Mouse (Mus musculus): ENCODE measurements around the gene Aes. TPM values are rescaled to one million over a fixed set of nuclear protein-coding genes. Genes with fewer than 3 reads are reported as not detected.

Aes gene
- polyA plus RNA-seq, 1 experiment from 2014 or later = 324 TPM

DNA sequence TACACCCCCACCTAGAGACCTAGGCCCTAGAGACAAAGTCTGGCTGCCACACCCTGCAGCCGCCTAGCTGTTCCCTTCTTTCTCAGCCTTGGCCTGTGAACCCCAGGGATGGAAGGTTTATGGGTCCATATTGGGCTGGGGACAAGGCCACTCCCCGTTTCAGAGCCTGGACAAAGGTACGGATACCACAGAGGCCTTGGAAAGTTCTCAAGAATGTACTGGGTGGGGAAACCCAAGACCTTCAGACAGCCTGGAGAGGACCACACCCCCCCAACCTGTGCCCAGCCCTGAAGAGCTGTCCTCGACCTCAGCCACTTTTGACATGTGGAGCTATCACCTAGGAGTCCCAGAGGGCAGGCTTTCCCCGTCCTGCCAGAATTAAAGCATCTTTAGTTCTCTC is 10.3 kb upstream of the Aes start:
- Histone ChIP-seq H3K27me3 (ENCODE audit: control insufficient read depth, insufficient read depth, low read length) (no peaks in the 10 kb centered on the region; the same call in 1 of the 2 replicates), H3K9ac (ENCODE audit: low read length) (no peak overlapping the region), H3K36me3 (ENCODE audit: control insufficient read depth, insufficient read depth, low read length) (no peaks in the 10 kb centered on the region), H3K4me2 (ENCODE audit: low read depth, low read length, severe bottlenecking) (no peak overlapping the region), H3K27ac (ENCODE audit: low read depth, low read length) (no peak overlapping the region), H3K4me1 (replicated peaks; ENCODE audit: control insufficient read depth, insufficient read depth, low read length) (peaks cover 1% of the 10 kb centered on the region), H3K9me3 (ENCODE audit: control insufficient read depth, low read length) (no peaks in the 10 kb centered on the region), H3K4me3 (ENCODE audit: low read depth, low read length) (no peak overlapping the region)
- DNase-seq (ENCODE audit: low spot score) = no peak
- WGBS = 74% methylated on average over 5 of the region's 5 CpGs
- ATAC-seq (replicated peaks; ENCODE audit: low FRiP score) = no peak

DNA sequence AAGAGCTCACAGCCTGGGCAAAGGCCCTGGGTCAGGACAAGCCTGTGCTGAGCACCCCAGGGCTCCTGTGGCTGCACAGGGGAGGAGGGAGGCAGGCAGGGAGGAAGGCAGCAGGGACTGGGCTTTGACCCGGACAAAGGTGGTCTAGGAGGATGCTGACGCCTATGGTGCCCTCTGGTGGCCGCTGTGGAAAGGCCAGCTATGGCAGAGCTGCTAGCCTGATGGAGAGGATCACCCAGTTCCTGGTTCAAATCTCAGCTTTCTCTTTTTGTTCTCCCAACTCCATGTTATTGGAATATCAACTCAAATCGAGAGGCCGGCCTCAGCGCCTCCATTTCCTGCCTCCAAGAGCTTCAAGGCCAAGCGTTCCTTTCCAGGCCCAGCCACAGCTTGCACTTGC is 9.0 kb upstream of the Aes start:
- WGBS = 9% methylated on average over 7 of the region's 7 CpGs
- H3K9me3 ChIP-seq (ENCODE audit: control insufficient read depth, low read length) = no peaks in the 10 kb centered on the region
- no peaks in the 10 kb centered on the region for H3K4me1 ChIP-seq (replicated peaks; ENCODE audit: control insufficient read depth, insufficient read depth, low read length)
- ATAC-seq (replicated peaks; ENCODE audit: low FRiP score) = no peak
- H3K27ac ChIP-seq (ENCODE audit: low read depth, low read length) = no peak overlapping the region
- no peak overlapping the region for H3K9ac ChIP-seq (ENCODE audit: low read length)
- H3K4me2 ChIP-seq (ENCODE audit: low read depth, low read length, severe bottlenecking) = no peak overlapping the region
- H3K36me3 ChIP-seq (ENCODE audit: control insufficient read depth, insufficient read depth, low read length) = no peaks in the 10 kb centered on the region
- no peak overlapping the region for H3K4me3 ChIP-seq (ENCODE audit: low read depth, low read length)
- no peaks in the 10 kb centered on the region; the same call in 1 of the 2 replicates for H3K27me3 ChIP-seq (ENCODE audit: control insufficient read depth, insufficient read depth, low read length)
- peak; percentile 87 for DNase-seq (ENCODE audit: low spot score)

DNA sequence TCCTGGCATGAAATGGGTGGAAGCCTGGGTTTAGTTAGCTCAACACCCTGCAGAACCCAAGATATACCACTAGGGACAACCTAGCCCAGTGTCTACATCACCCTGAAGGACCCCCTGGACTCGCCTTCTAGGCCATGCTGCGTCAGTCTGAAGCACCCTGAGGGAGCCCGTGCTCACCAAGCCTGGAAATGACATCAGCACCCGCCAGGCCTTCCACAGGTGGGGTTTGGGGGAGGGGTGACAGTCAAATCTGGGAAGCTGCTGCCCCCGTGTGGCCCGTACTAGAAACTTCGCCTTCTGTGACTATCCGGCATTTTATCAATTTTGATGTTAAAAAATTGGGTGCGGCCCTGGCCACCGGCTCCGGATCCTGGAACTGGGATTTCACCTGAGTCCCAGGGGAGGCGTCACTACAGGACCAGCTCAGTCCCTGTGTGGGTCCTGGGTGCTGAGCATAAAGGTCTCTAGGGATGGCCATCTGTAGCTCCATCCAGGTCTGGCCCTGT is 7.6 kb upstream of the Aes start:
- no peak overlapping the region for H3K4me2 ChIP-seq (ENCODE audit: low read depth, low read length, severe bottlenecking)
- H3K4me1 ChIP-seq (replicated peaks; ENCODE audit: control insufficient read depth, insufficient read depth, low read length) = no peaks in the 10 kb centered on the region
- no peaks in the 10 kb centered on the region for H3K9me3 ChIP-seq (ENCODE audit: control insufficient read depth, low read length)
- H3K27me3 ChIP-seq (ENCODE audit: control insufficient read depth, insufficient read depth, low read length) = no peaks in the 10 kb centered on the region; the same call in 1 of the 2 replicates
- no peak overlapping the region for H3K4me3 ChIP-seq (ENCODE audit: low read depth, low read length)
- no peak overlapping the region for H3K9ac ChIP-seq (ENCODE audit: low read length)
- 9% methylated on average over 12 of the region's 12 CpGs for WGBS
- H3K27ac ChIP-seq (ENCODE audit: low read depth, low read length) = no peak overlapping the region
- ATAC-seq (replicated peaks; ENCODE audit: low FRiP score) = peak; percentile 74
- DNase-seq (ENCODE audit: low spot score) = peak; percentile 81
- no peaks in the 10 kb centered on the region for H3K36me3 ChIP-seq (ENCODE audit: control insufficient read depth, insufficient read depth, low read length)

DNA sequence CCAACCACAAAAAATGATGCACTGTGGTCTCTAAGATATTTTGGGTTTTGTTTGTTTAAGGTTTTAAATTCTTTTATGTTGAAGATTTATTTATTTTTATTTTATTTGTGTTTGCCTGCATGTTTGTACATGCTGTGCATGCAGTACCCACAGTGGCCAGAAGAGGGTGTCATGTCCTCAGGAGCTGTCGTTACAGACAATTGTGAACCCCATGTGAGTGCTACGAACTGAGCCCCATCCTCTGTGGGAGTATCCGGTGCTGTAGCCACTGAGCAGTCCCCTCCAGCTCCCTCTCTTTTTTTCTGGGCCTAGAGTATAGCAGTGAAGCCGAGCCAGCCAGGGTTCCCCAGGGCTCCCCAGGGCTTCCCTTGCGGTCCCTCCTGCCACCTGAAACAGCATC is 6.1 kb upstream of the Aes start:
- no peaks in the 10 kb centered on the region for H3K9me3 ChIP-seq (ENCODE audit: control insufficient read depth, low read length)
- WGBS = 82% methylated on average over 5 of the region's 5 CpGs
- H3K4me2 ChIP-seq (ENCODE audit: low read depth, low read length, severe bottlenecking) = no peak overlapping the region
- no peak overlapping the region for H3K27ac ChIP-seq (ENCODE audit: low read depth, low read length)
- H3K4me3 ChIP-seq (ENCODE audit: low read depth, low read length) = no peak overlapping the region
- H3K4me1 ChIP-seq (replicated peaks; ENCODE audit: control insufficient read depth, insufficient read depth, low read length) = no peaks in the 10 kb centered on the region
- ATAC-seq (replicated peaks; ENCODE audit: low FRiP score) = no peak
- H3K27me3 ChIP-seq (ENCODE audit: control insufficient read depth, insufficient read depth, low read length) = no peaks in the 10 kb centered on the region; the same call in 1 of the 2 replicates
- DNase-seq (ENCODE audit: low spot score) = no peak
- H3K9ac ChIP-seq (ENCODE audit: low read length) = no peak overlapping the region
- H3K36me3 ChIP-seq (ENCODE audit: control insufficient read depth, insufficient read depth, low read length) = no peaks in the 10 kb centered on the region

DNA sequence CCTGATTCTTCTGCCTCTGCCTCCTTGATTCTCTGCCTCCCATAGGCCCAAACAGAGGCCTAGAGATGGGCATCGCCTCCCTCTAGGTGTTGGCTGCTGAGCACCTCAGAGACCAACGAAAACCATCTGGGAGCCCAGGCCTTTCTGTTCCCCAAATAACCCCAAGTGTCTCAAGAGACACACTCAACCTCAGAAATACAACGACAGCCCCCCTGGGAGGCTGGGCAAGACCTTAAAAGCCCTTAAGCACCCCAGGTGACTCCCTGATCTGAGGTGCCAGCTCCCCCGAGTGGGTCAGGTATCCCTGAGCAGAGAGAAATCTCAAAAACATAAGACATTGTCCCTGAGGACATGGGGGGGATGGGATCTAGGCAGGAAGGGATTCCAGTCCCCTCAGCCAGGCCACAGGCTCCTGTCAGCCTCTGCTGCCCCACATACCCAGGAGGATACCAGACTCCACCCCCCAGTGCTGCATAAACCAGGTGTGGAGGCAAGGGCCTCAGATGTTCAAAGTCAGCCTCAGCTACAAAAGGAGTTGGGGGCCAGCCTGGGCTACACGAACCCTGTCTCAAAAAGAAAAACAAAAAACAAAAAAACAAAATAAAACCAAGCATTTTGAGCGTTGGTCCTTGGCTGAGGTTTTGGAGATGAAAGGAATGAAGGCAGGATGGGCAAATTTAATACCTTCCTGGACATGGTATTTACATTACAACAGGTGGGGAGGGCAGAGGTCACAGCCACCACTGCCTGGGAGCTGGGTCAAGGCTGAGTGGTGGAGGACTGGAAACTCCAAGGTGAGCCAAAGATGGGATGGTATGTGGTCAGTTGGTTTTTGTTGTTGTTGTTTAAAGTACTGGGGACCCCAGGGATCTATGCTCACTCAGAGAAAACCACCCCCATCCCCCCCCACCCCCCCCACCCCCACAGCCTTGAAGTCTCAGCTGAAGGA is 5.2 kb upstream of the Aes start:
- ATAC-seq (replicated peaks; ENCODE audit: low FRiP score) (no peak), DNase-seq (ENCODE audit: low spot score) (no peak)
- Histone ChIP-seq H3K4me2 (ENCODE audit: low read depth, low read length, severe bottlenecking) (no peak overlapping the region), H3K27me3 (ENCODE audit: control insufficient read depth, insufficient read depth, low read length) (no peaks in the 10 kb centered on the region; the same call in 1 of the 2 replicates), H3K4me3 (ENCODE audit: low read depth, low read length) (no peak overlapping the region), H3K27ac (ENCODE audit: low read depth, low read length) (no peak overlapping the region), H3K36me3 (ENCODE audit: control insufficient read depth, insufficient read depth, low read length) (no peaks in the 10 kb centered on the region), H3K9me3 (ENCODE audit: control insufficient read depth, low read length) (no peaks in the 10 kb centered on the region), H3K9ac (ENCODE audit: low read length) (no peak overlapping the region), H3K4me1 (replicated peaks; ENCODE audit: control insufficient read depth, insufficient read depth, low read length) (no peaks in the 10 kb centered on the region)
- WGBS = 85% methylated on average over 6 of the region's 6 CpGs

DNA sequence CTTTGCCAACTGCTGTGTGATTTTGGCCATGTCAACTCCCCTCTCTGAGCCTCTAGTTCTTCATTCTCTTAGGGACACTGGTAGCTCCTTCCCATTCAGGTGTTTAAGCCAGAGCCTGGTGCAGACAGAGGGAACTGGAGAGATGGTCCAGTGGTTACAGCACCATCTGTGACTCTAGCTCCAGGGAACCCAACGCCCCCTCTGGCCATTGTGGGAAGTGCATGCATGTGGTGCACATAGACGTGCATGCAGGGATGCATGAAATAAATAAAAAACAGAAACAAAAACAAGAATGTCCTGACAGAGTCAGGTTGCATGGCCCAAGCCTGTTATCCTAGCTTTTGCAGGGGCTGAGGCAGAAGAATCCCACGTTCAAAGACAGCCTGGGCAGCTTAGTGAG is 3.0 kb upstream of the Aes start:
- no peaks in the 10 kb centered on the region for H3K36me3 ChIP-seq (ENCODE audit: control insufficient read depth, insufficient read depth, low read length)
- H3K4me1 ChIP-seq (replicated peaks; ENCODE audit: control insufficient read depth, insufficient read depth, low read length) = peaks cover 6% of the 10 kb centered on the region
- H3K4me3 ChIP-seq (ENCODE audit: low read depth, low read length) = no peak overlapping the region
- no peak overlapping the region for H3K27ac ChIP-seq (ENCODE audit: low read depth, low read length)
- no peak overlapping the region for H3K9ac ChIP-seq (ENCODE audit: low read length)
- no peak overlapping the region for H3K4me2 ChIP-seq (ENCODE audit: low read depth, low read length, severe bottlenecking)
- no peaks in the 10 kb centered on the region for H3K27me3 ChIP-seq (ENCODE audit: control insufficient read depth, insufficient read depth, low read length)
- WGBS = 78% methylated on average over 3 of the region's 3 CpGs
- ATAC-seq (replicated peaks; ENCODE audit: low FRiP score) = no peak
- no peak for DNase-seq (ENCODE audit: low spot score)
- H3K9me3 ChIP-seq (ENCODE audit: control insufficient read depth, low read length) = no peaks in the 10 kb centered on the region

DNA sequence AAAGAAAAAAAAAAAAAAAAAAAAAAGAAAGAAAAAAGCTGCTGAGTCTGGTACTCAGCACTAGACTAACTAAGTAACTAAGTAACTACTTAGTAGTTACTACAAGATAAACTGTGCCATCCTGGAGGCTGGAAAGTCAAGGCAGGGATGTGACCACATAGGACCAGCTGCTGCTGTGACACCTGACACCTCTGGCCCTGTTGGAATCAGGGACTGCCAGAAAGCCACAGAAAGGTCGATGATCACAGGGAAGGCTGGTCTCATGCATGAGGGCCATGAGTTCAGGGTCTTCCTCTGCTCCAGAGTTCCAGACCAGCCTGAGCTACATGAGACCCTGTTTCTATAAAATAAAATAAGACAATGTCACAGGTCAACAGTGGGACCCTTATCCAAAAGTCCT is 1.8 kb upstream of the Aes start:
- Histone ChIP-seq H3K27me3 (ENCODE audit: control insufficient read depth, insufficient read depth, low read length) (no peaks in the 10 kb centered on the region), H3K4me2 (ENCODE audit: low read depth, low read length, severe bottlenecking) (no peak overlapping the region), H3K4me1 (replicated peaks; ENCODE audit: control insufficient read depth, insufficient read depth, low read length) (peaks cover 10% of the 10 kb centered on the region), H3K4me3 (ENCODE audit: low read depth, low read length) (no peak overlapping the region), H3K9ac (ENCODE audit: low read length) (no peak overlapping the region), H3K27ac (ENCODE audit: low read depth, low read length) (no peak overlapping the region), H3K36me3 (ENCODE audit: control insufficient read depth, insufficient read depth, low read length) (no peaks in the 10 kb centered on the region), H3K9me3 (ENCODE audit: control insufficient read depth, low read length) (no peaks in the 10 kb centered on the region)
- no peak for DNase-seq (ENCODE audit: low spot score)
- 56% methylated on average over 1 of the region's 1 CpGs for WGBS
- ATAC-seq (replicated peaks; ENCODE audit: low FRiP score) = no peak

DNA sequence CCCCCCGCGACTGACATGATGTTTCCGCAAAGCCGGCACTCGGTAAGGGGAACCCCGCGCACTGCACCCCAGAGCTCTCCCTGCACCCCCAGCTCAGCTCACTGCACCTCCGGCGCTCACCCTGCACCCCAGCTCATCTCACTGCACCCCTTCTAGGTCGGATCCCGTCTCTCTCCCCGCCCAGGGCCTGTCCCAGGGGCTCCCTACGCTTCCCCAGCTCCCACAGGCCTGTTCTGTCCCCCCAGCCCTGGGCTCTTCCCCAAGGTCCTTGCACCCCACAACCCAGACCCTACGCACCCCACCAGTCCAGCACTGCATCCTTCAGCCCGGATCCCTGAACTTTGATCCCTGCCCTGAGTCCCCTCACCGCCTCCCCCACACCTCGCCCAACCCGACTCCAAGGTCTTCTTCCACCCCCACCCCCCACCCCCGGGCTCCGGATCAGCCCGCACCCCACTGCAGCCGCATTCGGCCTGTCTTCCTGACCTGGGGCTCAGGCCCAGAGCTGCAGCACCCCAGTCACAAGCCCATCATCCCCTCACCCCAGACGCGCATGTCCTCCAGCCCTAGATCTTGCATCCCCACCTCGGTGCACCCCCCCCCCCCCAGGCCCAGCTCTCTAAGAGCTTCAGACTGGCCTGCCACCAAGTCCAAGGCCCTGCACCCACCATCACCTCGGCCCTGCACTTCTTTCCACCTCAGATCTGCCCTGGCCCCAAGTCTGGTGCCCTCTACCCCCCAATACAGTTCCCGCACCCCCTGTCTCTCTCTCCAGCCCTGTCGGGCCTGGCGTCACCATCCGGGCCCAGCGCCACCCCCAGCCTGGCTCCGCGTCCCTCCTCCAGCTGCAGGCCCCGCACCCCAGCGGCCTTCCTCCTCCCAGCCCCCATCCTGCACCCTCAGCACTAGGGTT is 595 bp downstream of the Aes start:
- Histone ChIP-seq H3K4me1 (replicated peaks; ENCODE audit: control insufficient read depth, insufficient read depth, low read length) (peaks cover 22% of the 10 kb centered on the region), H3K9ac (ENCODE audit: low read length) (peak overlapping the region; percentile 96), H3K36me3 (ENCODE audit: control insufficient read depth, insufficient read depth, low read length) (no peaks in the 10 kb centered on the region; the same call in 1 of the 2 replicates), H3K4me3 (ENCODE audit: low read depth, low read length) (peak overlapping the region; percentile 73), H3K27me3 (ENCODE audit: control insufficient read depth, insufficient read depth, low read length) (peaks cover 5% of the 10 kb centered on the region), H3K9me3 (ENCODE audit: control insufficient read depth, low read length) (no peaks in the 10 kb centered on the region), H3K27ac (ENCODE audit: low read depth, low read length) (peak overlapping the region; percentile 80), H3K4me2 (ENCODE audit: low read depth, low read length, severe bottlenecking) (peak overlapping the region; percentile 90)
- ATAC-seq (replicated peaks; ENCODE audit: low FRiP score) (peak; percentile 32), DNase-seq (ENCODE audit: low spot score) (peak; percentile 68)
- 1% methylated on average over 28 of the region's 36 CpGs for WGBS

Measured in forebrain, embryonic 11.5 days (tissue).